Mouse (Mus musculus): Measurements from ENCODE around the gene Cdk18. TPM values are rescaled to one million over a fixed set of nuclear protein-coding genes. Genes with fewer than 3 reads are reported as not detected.

Gene Cdk18
- polyA plus RNA-seq, 1 experiment from 2014 or later, result 2.4 TPM

DNA sequence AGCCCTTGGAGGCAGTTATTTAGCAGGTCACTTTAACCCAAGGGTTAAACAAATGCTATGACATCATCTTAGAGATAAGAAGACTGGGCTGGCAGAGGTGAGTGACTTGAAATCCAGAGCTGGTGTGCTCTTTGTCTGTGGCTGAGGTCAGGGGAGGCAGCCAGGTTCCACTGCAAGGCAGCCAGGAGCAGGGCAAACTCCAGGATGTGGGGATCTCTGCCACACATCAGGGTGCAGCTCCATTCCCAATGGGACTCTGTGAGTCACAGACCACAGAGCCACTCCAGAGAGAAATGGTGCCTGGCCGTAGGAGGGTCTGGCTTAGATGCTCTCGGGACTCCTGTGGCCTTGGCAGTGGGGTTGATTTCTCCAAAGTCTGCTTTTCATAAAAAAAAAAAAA is 12.4 kb upstream of the Cdk18 start:
- no peaks in the 10 kb centered on the region for H3K27me3 ChIP-seq (ENCODE audit: control insufficient read depth, insufficient read depth, low read depth, low read length)
- ATAC-seq, result no peak
- 82% methylated on average over 2 of the region's 2 CpGs for WGBS
- H3K9ac ChIP-seq (ENCODE audit: low read depth, low read length), result 0 out of 2 replicates have a peak overlapping the region, but pooled peaks have one; percentile 6
- no peaks in the 10 kb centered on the region for H3K9me3 ChIP-seq (replicated peaks; ENCODE audit: control insufficient read depth, low read length, poor library complexity, severe bottlenecking)
- H3K4me1 ChIP-seq (ENCODE audit: control insufficient read depth, insufficient read depth, low read length), result peaks cover 4% of the 10 kb centered on the region; the same call in 1 of the 2 replicates
- no peak overlapping the region for H3K27ac ChIP-seq (ENCODE audit: low read length)
- H3K4me3 ChIP-seq (ENCODE audit: low read depth, low read length), result no peak overlapping the region
- no peaks in the 10 kb centered on the region for H3K36me3 ChIP-seq (ENCODE audit: control insufficient read depth, insufficient read depth, low read length)
- no peak overlapping the region for H3K4me2 ChIP-seq (ENCODE audit: low read length)

DNA sequence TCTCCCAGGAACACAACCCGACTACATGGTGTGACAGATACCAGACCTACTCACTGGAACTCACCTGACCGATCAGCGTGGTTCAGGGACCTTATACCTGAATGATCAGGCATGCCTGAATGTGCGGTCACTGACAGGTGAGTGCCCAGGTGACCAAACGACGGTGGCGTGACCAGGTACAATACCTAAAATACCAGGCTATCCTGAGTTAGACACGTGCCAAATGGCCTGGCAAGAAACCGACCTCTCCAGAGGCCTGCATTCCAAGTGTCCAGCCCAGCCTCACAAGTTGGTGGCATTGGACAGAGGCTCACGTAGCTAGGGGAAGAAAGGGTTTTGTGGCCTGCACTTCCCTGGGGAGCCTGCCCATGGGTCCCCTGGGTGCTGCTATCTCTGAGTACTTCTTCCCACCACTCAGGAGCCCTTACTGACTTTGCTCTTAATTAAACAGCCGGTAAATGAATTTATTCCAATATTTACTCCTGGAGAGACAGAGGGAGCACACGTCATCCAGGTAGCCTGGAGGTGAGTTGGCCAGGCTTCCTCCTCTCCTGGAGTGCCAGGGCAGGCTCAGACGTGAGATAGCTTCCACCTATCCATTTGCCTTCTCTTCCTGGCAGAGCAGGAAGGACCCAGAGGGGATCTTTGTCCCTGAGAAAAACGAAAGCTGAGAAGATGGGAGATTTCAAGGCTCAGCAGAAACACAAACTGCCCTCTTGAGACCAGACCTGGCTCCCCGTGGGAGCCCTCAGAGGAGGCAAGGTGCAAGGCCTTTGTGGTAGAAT is 11.5 kb upstream of the Cdk18 start:
- no peak overlapping the region for H3K4me3 ChIP-seq (ENCODE audit: low read depth, low read length)
- H3K27me3 ChIP-seq (ENCODE audit: control insufficient read depth, insufficient read depth, low read depth, low read length), result no peaks in the 10 kb centered on the region
- no peak overlapping the region for H3K27ac ChIP-seq (ENCODE audit: low read length)
- 76% methylated on average over 15 of the region's 15 CpGs for WGBS
- no peak for ATAC-seq
- peaks cover 4% of the 10 kb centered on the region; the same call in 1 of the 2 replicates for H3K4me1 ChIP-seq (ENCODE audit: control insufficient read depth, insufficient read depth, low read length)
- H3K9me3 ChIP-seq (replicated peaks; ENCODE audit: control insufficient read depth, low read length, poor library complexity, severe bottlenecking), result no peaks in the 10 kb centered on the region
- no peaks in the 10 kb centered on the region for H3K36me3 ChIP-seq (ENCODE audit: control insufficient read depth, insufficient read depth, low read length)
- H3K4me2 ChIP-seq (ENCODE audit: low read length), result no peak overlapping the region
- H3K9ac ChIP-seq (ENCODE audit: low read depth, low read length), result no peak overlapping the region; the same call in 1 of the 2 replicates

DNA sequence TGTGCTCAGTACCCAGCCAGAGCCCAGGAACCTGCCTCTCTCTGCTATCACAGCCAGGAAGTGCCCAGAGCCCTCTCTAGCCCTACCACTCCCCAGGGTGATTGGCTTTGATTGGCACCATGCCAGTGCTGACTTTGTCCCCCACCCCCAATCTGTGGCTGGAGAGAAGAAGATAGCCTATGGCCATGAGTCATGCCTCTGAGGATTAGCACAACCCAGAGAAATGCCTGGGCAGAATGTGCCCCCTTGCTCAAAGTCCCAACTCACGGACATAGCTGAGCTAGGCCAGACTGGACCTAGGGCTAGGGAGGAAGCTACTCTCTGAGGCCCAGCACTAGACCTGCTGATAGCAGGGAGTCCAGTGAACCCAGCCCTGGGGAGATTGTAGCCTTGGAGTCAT is 10.7 kb upstream of the Cdk18 start:
- H3K9me3 ChIP-seq (replicated peaks; ENCODE audit: control insufficient read depth, low read length, poor library complexity, severe bottlenecking), result no peaks in the 10 kb centered on the region
- no peaks in the 10 kb centered on the region for H3K36me3 ChIP-seq (ENCODE audit: control insufficient read depth, insufficient read depth, low read length)
- 61% methylated on average over 1 of the region's 1 CpGs for WGBS
- peaks cover 4% of the 10 kb centered on the region; the same call in 1 of the 2 replicates for H3K4me1 ChIP-seq (ENCODE audit: control insufficient read depth, insufficient read depth, low read length)
- H3K4me3 ChIP-seq (ENCODE audit: low read depth, low read length), result no peak overlapping the region
- ATAC-seq, result no peak
- no peak overlapping the region for H3K4me2 ChIP-seq (ENCODE audit: low read length)
- H3K27me3 ChIP-seq (ENCODE audit: control insufficient read depth, insufficient read depth, low read depth, low read length), result no peaks in the 10 kb centered on the region
- no peak overlapping the region for H3K27ac ChIP-seq (ENCODE audit: low read length)
- H3K9ac ChIP-seq (ENCODE audit: low read depth, low read length), result no peak overlapping the region

DNA sequence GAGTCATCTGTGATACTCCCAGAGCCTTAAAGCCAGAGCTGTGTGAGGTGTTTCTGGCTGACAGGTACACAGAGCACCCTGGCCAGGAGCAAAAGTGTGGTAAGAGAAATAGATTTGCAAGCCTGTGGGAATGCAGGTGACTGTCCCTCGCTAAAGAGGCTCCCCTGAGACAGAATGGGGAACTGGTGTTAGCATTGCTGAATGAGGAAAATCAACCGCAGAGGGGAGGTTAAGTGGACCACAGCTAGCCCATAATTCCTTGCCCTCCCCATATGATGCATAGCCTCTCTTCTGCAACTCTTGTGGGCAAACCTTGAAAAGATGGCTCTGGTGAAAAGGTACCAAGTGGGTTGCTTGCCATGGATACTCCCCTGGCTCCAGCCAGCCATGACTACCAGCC is 9.9 kb upstream of the Cdk18 start:
- Histone ChIP-seq H3K27ac (ENCODE audit: low read length) (no peak overlapping the region), H3K4me1 (ENCODE audit: control insufficient read depth, insufficient read depth, low read length) (peaks cover 9% of the 10 kb centered on the region; the same call in 1 of the 2 replicates), H3K4me2 (ENCODE audit: low read length) (no peak overlapping the region), H3K27me3 (ENCODE audit: control insufficient read depth, insufficient read depth, low read depth, low read length) (no peaks in the 10 kb centered on the region), H3K36me3 (ENCODE audit: control insufficient read depth, insufficient read depth, low read length) (no peaks in the 10 kb centered on the region), H3K9me3 (replicated peaks; ENCODE audit: control insufficient read depth, low read length, poor library complexity, severe bottlenecking) (no peaks in the 10 kb centered on the region), H3K4me3 (ENCODE audit: low read depth, low read length) (no peak overlapping the region), H3K9ac (ENCODE audit: low read depth, low read length) (no peak overlapping the region)
- ATAC-seq, result no peak
- WGBS, result 78% methylated on average over 2 of the region's 2 CpGs

DNA sequence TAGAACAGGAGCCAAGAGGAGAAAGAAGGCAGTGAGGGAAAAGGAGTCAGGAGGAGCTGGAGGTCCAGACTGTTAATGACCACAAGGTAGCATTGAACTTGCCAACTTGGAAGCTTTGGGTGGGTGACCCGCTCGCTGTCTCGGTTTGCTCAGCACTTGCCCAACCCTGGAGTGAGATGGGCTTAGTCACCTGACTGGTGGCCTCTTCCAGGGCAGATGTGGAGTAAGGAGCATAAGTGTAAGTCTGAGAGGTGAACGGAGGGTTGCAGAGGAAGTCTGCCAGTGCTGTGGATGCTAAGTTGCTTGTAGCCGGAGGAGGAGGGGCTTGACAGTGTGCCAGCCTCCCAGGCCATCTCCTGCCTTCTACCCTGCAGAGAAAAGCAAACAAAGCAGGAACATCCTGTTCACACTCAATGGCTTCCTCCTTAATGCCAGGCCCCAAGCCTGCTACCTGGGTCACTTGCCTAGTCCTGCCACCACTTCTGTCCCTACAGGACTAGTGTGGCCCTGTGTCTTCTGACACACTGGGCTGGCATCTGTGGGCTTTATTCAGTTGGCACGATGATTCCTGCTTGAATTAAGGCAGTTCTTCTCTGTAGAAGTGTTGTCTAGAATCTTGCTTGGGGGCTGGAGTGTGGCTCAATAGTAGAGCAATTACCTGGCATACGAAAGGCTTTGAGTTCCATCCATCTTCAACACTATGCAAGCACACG is 6.6 kb upstream of the Cdk18 start:
- H3K4me3 ChIP-seq (ENCODE audit: low read depth, low read length), result no peak overlapping the region
- H3K4me2 ChIP-seq (ENCODE audit: low read length), result no peak overlapping the region
- H3K4me1 ChIP-seq (ENCODE audit: control insufficient read depth, insufficient read depth, low read length), result peaks cover 17% of the 10 kb centered on the region
- no peak overlapping the region for H3K9ac ChIP-seq (ENCODE audit: low read depth, low read length)
- no peaks in the 10 kb centered on the region for H3K27me3 ChIP-seq (ENCODE audit: control insufficient read depth, insufficient read depth, low read depth, low read length)
- H3K36me3 ChIP-seq (ENCODE audit: control insufficient read depth, insufficient read depth, low read length), result no peaks in the 10 kb centered on the region
- 89% methylated on average over 8 of the region's 8 CpGs for WGBS
- ATAC-seq, result no peak
- no peak overlapping the region for H3K27ac ChIP-seq (ENCODE audit: low read length)
- no peaks in the 10 kb centered on the region for H3K9me3 ChIP-seq (replicated peaks; ENCODE audit: control insufficient read depth, low read length, poor library complexity, severe bottlenecking)

DNA sequence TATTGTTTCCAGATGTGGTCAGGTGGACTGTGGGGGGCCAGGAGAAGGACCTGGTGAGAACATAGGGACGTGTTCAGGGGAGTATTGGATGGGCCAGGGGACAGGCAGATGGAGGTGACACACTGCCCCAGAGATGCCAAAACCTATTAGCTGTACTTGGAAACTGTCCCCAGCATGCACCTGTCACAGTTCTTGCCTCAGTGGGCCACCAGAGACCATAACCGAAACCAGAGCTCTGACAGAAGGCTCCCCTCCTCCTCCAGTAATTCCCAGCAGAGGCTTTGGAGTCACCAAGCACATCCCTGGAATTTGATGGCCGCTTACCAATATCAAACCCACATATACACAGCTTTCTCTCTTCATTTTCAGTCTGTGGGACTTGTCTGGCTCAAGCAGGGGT is 5.4 kb upstream of the Cdk18 start:
- Histone ChIP-seq H3K27ac (ENCODE audit: low read length) (peak overlapping the region; percentile 73; the same call in 1 of the 2 replicates), H3K9me3 (replicated peaks; ENCODE audit: control insufficient read depth, low read length, poor library complexity, severe bottlenecking) (no peaks in the 10 kb centered on the region), H3K27me3 (ENCODE audit: control insufficient read depth, insufficient read depth, low read depth, low read length) (no peaks in the 10 kb centered on the region), H3K9ac (ENCODE audit: low read depth, low read length) (no peak overlapping the region), H3K4me1 (ENCODE audit: control insufficient read depth, insufficient read depth, low read length) (peaks cover 17% of the 10 kb centered on the region), H3K4me2 (ENCODE audit: low read length) (no peak overlapping the region), H3K4me3 (ENCODE audit: low read depth, low read length) (no peak overlapping the region), H3K36me3 (ENCODE audit: control insufficient read depth, insufficient read depth, low read length) (no peaks in the 10 kb centered on the region)
- ATAC-seq, result no peak
- whole genome bisulfite sequencing, result 74% methylated on average over 3 of the region's 3 CpGs

DNA sequence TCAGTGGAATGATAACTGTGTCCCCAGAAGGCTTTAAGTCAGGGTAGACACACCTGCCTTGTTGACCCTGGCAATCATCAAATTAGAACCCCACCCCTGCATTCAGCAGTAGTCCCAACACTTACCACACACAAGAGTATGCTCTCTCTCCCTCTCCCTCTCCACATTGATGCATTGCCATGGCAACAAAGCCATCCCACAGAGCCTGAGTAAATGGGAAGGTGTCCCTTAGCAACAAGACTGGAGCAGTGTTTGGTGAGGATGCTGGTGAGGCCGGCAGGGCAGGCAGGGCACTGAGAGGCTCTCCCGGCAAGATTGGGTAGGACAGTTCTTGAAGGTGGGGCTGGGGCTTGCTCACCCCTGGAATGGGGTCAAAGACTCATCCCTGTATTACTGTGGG is 4.7 kb upstream of the Cdk18 start:
- peak overlapping the region; percentile 7; the same call in 1 of the 2 replicates for H3K4me2 ChIP-seq (ENCODE audit: low read length)
- H3K36me3 ChIP-seq (ENCODE audit: control insufficient read depth, insufficient read depth, low read length), result no peaks in the 10 kb centered on the region
- H3K9ac ChIP-seq (ENCODE audit: low read depth, low read length), result no peak overlapping the region
- WGBS, result 7% methylated on average over 2 of the region's 2 CpGs
- H3K27me3 ChIP-seq (ENCODE audit: control insufficient read depth, insufficient read depth, low read depth, low read length), result no peaks in the 10 kb centered on the region
- H3K9me3 ChIP-seq (replicated peaks; ENCODE audit: control insufficient read depth, low read length, poor library complexity, severe bottlenecking), result no peaks in the 10 kb centered on the region
- H3K4me3 ChIP-seq (ENCODE audit: low read depth, low read length), result no peak overlapping the region
- H3K4me1 ChIP-seq (ENCODE audit: control insufficient read depth, insufficient read depth, low read length), result peaks cover 23% of the 10 kb centered on the region
- ATAC-seq, result peak; percentile 91
- peak overlapping the region; percentile 73 for H3K27ac ChIP-seq (ENCODE audit: low read length)

DNA sequence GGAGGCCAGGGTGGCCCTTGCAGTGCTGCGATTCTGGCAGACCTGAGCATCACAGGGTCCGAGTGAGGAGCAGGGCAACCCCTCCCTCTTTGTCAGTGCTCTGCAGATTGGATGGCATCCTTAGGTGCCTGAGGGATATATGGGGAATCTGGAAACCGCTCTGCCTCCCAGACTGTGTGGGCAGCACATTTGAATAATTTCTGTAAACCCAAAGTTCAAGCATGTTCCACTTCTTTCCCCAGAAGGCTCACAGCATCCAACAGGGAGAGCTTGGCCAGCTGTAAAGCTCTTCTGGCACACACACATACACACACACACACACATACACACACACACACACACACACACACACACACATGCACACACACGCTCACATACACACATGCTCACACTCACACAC is 4.2 kb upstream of the Cdk18 start:
- H3K4me2 ChIP-seq (ENCODE audit: low read length), result 0 out of 2 replicates have a peak overlapping the region, but pooled peaks have one; percentile 7
- H3K4me3 ChIP-seq (ENCODE audit: low read depth, low read length), result no peak overlapping the region
- WGBS, result 56% methylated on average over 4 of the region's 4 CpGs
- no peak overlapping the region for H3K9ac ChIP-seq (ENCODE audit: low read depth, low read length)
- no peaks in the 10 kb centered on the region for H3K27me3 ChIP-seq (ENCODE audit: control insufficient read depth, insufficient read depth, low read depth, low read length)
- H3K36me3 ChIP-seq (ENCODE audit: control insufficient read depth, insufficient read depth, low read length), result no peaks in the 10 kb centered on the region
- H3K4me1 ChIP-seq (ENCODE audit: control insufficient read depth, insufficient read depth, low read length), result peaks cover 27% of the 10 kb centered on the region
- H3K27ac ChIP-seq (ENCODE audit: low read length), result peak overlapping the region; percentile 60
- ATAC-seq, result peak; percentile 33; the same call in 1 of the 2 replicates
- H3K9me3 ChIP-seq (replicated peaks; ENCODE audit: control insufficient read depth, low read length, poor library complexity, severe bottlenecking), result no peaks in the 10 kb centered on the region

DNA sequence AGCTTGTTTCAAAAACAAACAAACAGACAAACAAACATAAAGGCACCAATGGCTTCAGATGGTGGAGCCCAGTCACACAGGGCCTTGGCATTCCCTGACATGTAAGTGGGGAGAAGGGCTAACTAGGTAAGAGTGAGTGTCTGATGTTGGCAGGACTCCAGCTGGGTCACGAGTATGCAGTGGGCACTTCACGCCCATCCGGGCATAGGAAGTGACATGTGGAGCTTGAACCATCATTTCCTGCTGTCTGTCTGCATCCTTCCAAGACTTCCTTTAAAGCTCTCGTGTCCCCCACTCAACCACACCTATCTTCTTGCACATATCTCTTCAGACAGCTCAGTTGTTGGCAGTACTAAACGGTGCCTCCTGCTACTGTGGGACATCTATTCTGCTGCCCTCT is 3.6 kb upstream of the Cdk18 start:
- Histone ChIP-seq H3K27ac (ENCODE audit: low read length) (no peak overlapping the region), H3K9ac (ENCODE audit: low read depth, low read length) (no peak overlapping the region), H3K36me3 (ENCODE audit: control insufficient read depth, insufficient read depth, low read length) (no peaks in the 10 kb centered on the region), H3K4me2 (ENCODE audit: low read length) (no peak overlapping the region), H3K4me3 (ENCODE audit: low read depth, low read length) (no peak overlapping the region), H3K4me1 (ENCODE audit: control insufficient read depth, insufficient read depth, low read length) (peaks cover 28% of the 10 kb centered on the region), H3K9me3 (replicated peaks; ENCODE audit: control insufficient read depth, low read length, poor library complexity, severe bottlenecking) (no peaks in the 10 kb centered on the region), H3K27me3 (ENCODE audit: control insufficient read depth, insufficient read depth, low read depth, low read length) (0 out of 2 replicates have a peak, but pooled peaks cover 3% of the 10 kb centered on the region)
- no peak for ATAC-seq
- whole genome bisulfite sequencing, result 83% methylated on average over 5 of the region's 5 CpGs
